Mouse (Mus musculus) cerebellum, adult (tissue): ENCODE results near the gene Hivep3.

Source experiments
- ATAC-seq: cut with Nextera tagmentation; 2 replicates; pipeline ENCODE4 v1.9.2; 2017; ENCODE audit warnings: mild to moderate bottlenecking, moderate library complexity, mixed read lengths; ENCODE audit not compliant: insufficient number of reproducible peaks, low FRiP score, low TSS enrichment

The Hivep3 gene

GRCm38 (mm10) chr4:119896572-119896971 is 163.0 kb downstream of the Hivep3 start:
- ATAC-seq: no peak

- no peak for ATAC-seq
These were observed 163.7 kb downstream of the Hivep3 start for GRCm38 (mm10) chr4:119897054-119897855.

- ATAC-seq: peak; percentile 23; the same call in 1 of the 2 replicates
These were observed 168.2 kb downstream of the Hivep3 start for GRCm38 (mm10) chr4:119901556-119902491.

GRCm38 (mm10) chr4:119903328-119903727 is 169.7 kb downstream of the Hivep3 start:
- no peak for ATAC-seq

- ATAC-seq: no peak
These were observed 170.2 kb downstream of the Hivep3 start for GRCm38 (mm10) chr4:119903806-119904205.

- no peak for ATAC-seq
These were observed 170.7 kb downstream of the Hivep3 start for GRCm38 (mm10) chr4:119904296-119904695.

GRCm38 (mm10) chr4:119907106-119907505 is 173.5 kb downstream of the Hivep3 start:
- ATAC-seq: no peak

- ATAC-seq: peak; percentile 33; the same call in 1 of the 2 replicates
These were observed 177.7 kb downstream of the Hivep3 start for GRCm38 (mm10) chr4:119911071-119911904.

GRCm38 (mm10) chr4:119912216-119912615 is 178.6 kb downstream of the Hivep3 start:
- ATAC-seq: no peak

- no peak for ATAC-seq
These were observed 180.6 kb downstream of the Hivep3 start for GRCm38 (mm10) chr4:119914194-119914593.

GRCm38 (mm10) chr4:119915069-119915468 is 181.5 kb downstream of the Hivep3 start:
- ATAC-seq: no peak

GRCm38 (mm10) chr4:119917502-119917901 is 183.9 kb downstream of the Hivep3 start:
- ATAC-seq: no peak

GRCm38 (mm10) chr4:119919349-119919748 is 185.8 kb downstream of the Hivep3 start:
- ATAC-seq: no peak

GRCm38 (mm10) chr4:119921022-119921717 is 187.6 kb downstream of the Hivep3 start:
- no peak for ATAC-seq

GRCm38 (mm10) chr4:119921723-119922266 is 188.2 kb downstream of the Hivep3 start:
- ATAC-seq: no peak

GRCm38 (mm10) chr4:119922945-119923344 is 189.4 kb downstream of the Hivep3 start:
- no peak for ATAC-seq

- no peak for ATAC-seq
These were observed 189.8 kb downstream of the Hivep3 start for GRCm38 (mm10) chr4:119923410-119923809.

GRCm38 (mm10) chr4:119925052-119925451 is 191.5 kb downstream of the Hivep3 start:
- no peak for ATAC-seq

GRCm38 (mm10) chr4:119931923-119932322 is 198.3 kb downstream of the Hivep3 start:
- peak; percentile 84 for ATAC-seq
